Mouse (Mus musculus) CH12.LX (cell line): ENCODE measurements around the gene Slc12a7. TPM values are rescaled to one million over a fixed set of nuclear protein-coding genes. Genes with fewer than 3 reads are reported as not detected.

ENCODE experiments used
- DNase-seq: peaks from one replicate; pipeline ENCODE4 v3.0.0-alpha.2; 2013; ENCODE audit errors: extremely low read depth
- H3K27ac ChIP-seq: 2 replicates; pipeline ENCODE4 v1.5.1; 2012; ENCODE audit warnings: low read depth, mild to moderate bottlenecking, control low read depth, moderate library complexity; ENCODE audit not compliant: insufficient read depth
- H3K27me3 ChIP-seq: replicated peaks from 2 replicates; pipeline ENCODE3; 2012; ENCODE audit warnings: inconsistent platforms
- H3K36me3 ChIP-seq, 2 experiments: replicated peaks in 1 of 2; 2 replicates each; pipeline versions ENCODE3 to v1.6.1; 2012; ENCODE audit warnings: inconsistent platforms in 1 of 2, low read length in 1 of 2, mild to moderate bottlenecking in 1 of 2, mixed read lengths in 1 of 2, moderate library complexity in 1 of 2; ENCODE audit not compliant: control insufficient read depth in 1 of 2, insufficient read depth in 1 of 2
- H3K4me1 ChIP-seq, 2 experiments: 2 replicates each; pipeline ENCODE4 v1.6.1; 2012; ENCODE audit warnings: inconsistent platforms in 1 of 2, moderate library complexity in 1 of 2; ENCODE audit not compliant: insufficient read depth in 2 of 2, control insufficient read depth in 1 of 2
- H3K4me2 ChIP-seq: 2 replicates; pipeline ENCODE4 v1.6.1; 2012; ENCODE audit warnings: low read depth, mild to moderate bottlenecking, control low read depth; ENCODE audit not compliant: poor library complexity, insufficient read depth, severe bottlenecking
- H3K4me3 ChIP-seq, 3 experiments: fragments of 150-350 bp in 1 of 3; sonication (generic) in 1 of 3; replicated peaks in 1 of 3; 2 replicates each; pipeline versions ENCODE3 to v1.5.1; 2011 to 2012; ENCODE audit warnings: low read depth in 2 of 3, low read length in 2 of 3, mild to moderate bottlenecking in 2 of 3, moderate library complexity in 2 of 3, control low read depth in 1 of 3, improper control_type of control experiment in 1 of 3, inconsistent platforms in 1 of 3, mixed read lengths in 1 of 3; ENCODE audit not compliant: poor library complexity in 1 of 3
- H3K79me2 ChIP-seq: replicated peaks from 2 replicates; pipeline ENCODE4 v1.6.1; 2012; ENCODE audit warnings: mild to moderate bottlenecking, moderate library complexity; ENCODE audit not compliant: control insufficient read depth, poor library complexity, insufficient read depth, severe bottlenecking; ENCODE audit errors: extremely low read depth
- H3K9ac ChIP-seq: 2 replicates; pipeline ENCODE4 v1.6.1; 2012; ENCODE audit warnings: low read depth, mild to moderate bottlenecking, control low read depth, moderate library complexity; ENCODE audit not compliant: insufficient read depth
- H3K9me3 ChIP-seq: replicated peaks from 2 replicates; pipeline ENCODE3; 2012; ENCODE audit warnings: low read length, inconsistent platforms, mixed read lengths
- BHLHE40 ChIP-seq: IDR thresholded peaks from 2 replicates; pipeline ENCODE4 v1.6.1; 2011; ENCODE audit warnings: mild to moderate bottlenecking, low read depth, low read length, improper control_type of control experiment
- CHD2 ChIP-seq: IDR thresholded peaks from 2 replicates; pipeline ENCODE4 v1.6.1; 2011; ENCODE audit warnings: low read length, improper control_type of control experiment
- CTCF ChIP-seq, 2 experiments: IDR thresholded peaks in 1 of 2; conservative IDR thresholded peaks in 1 of 2; 2 replicates each; pipeline ENCODE4 v1.5.1; 2011 to 2012; ENCODE audit warnings: low read depth in 2 of 2, low read length in 2 of 2, improper control_type of control experiment in 1 of 2, inconsistent platforms in 1 of 2, mild to moderate bottlenecking in 1 of 2, moderate library complexity in 1 of 2
- ELF1 ChIP-seq: IDR thresholded peaks from 2 replicates; pipeline ENCODE4 v1.6.1; 2014; ENCODE audit warnings: low read depth, mild to moderate bottlenecking, inconsistent platforms, low read length, improper control_type of control experiment
- EP300 ChIP-seq: IDR thresholded peaks from 2 replicates; pipeline ENCODE4 v1.6.1; 2011; ENCODE audit warnings: low read length, improper control_type of control experiment
- ETS1 ChIP-seq: conservative IDR thresholded peaks from 2 replicates; pipeline ENCODE4 v1.6.1; 2012; ENCODE audit warnings: low read depth, mild to moderate bottlenecking, inconsistent platforms, low read length, improper control_type of control experiment, moderate library complexity
- GABPA ChIP-seq: IDR thresholded peaks from 2 replicates; pipeline ENCODE4 v1.6.1; 2012; ENCODE audit warnings: low read depth, low read length, improper control_type of control experiment, inconsistent platforms; ENCODE audit not compliant: insufficient replicate concordance
- HCFC1 ChIP-seq: IDR thresholded peaks from 2 replicates; pipeline ENCODE4 v1.6.1; 2012; ENCODE audit warnings: low read depth, mild to moderate bottlenecking, inconsistent platforms, low read length, improper control_type of control experiment
- IRF4 ChIP-seq: IDR thresholded peaks from 2 replicates; pipeline ENCODE4 v1.6.1; 2014; ENCODE audit warnings: low read depth, mild to moderate bottlenecking, inconsistent platforms, low read length, improper control_type of control experiment
- JUND ChIP-seq: conservative IDR thresholded peaks from 2 replicates; pipeline ENCODE4 v1.6.1; 2011; ENCODE audit warnings: low read depth, low read length, improper control_type of control experiment
- KAT2A ChIP-seq: IDR thresholded peaks from 2 replicates; pipeline ENCODE4 v1.6.1; 2012; ENCODE audit warnings: low read length, improper control_type of control experiment, inconsistent platforms; ENCODE audit not compliant: insufficient replicate concordance
- MAFK ChIP-seq: IDR thresholded peaks from 2 replicates; pipeline ENCODE4 v1.6.1; 2011; ENCODE audit warnings: low read length, improper control_type of control experiment; ENCODE audit not compliant: insufficient replicate concordance
- MAX ChIP-seq: IDR thresholded peaks from 2 replicates; pipeline ENCODE4 v1.6.1; 2011; ENCODE audit warnings: low read length, improper control_type of control experiment
- MAZ ChIP-seq: IDR thresholded peaks from 2 replicates; pipeline ENCODE4 v1.6.1; 2012; ENCODE audit warnings: low read depth, mild to moderate bottlenecking, inconsistent platforms, low read length, improper control_type of control experiment, moderate library complexity
- NRF1 ChIP-seq: IDR thresholded peaks from 2 replicates; pipeline ENCODE4 v1.6.1; 2014; ENCODE audit warnings: low read depth, mild to moderate bottlenecking, inconsistent platforms, low read length, improper control_type of control experiment, moderate library complexity
- PAX5 ChIP-seq: IDR thresholded peaks from 2 replicates; pipeline ENCODE4 v1.6.1; 2012; ENCODE audit warnings: low read length, inconsistent platforms, mixed read lengths
- POLR2A ChIP-seq: IDR thresholded peaks from 2 replicates; pipeline ENCODE4 v1.6.1; 2011; ENCODE audit warnings: low read depth, mild to moderate bottlenecking, improper control_type of control experiment, low read length
- POLR2AphosphoS2 ChIP-seq: IDR thresholded peaks from 2 replicates; pipeline ENCODE4 v1.6.1; 2011; ENCODE audit warnings: low read depth, low read length, improper control_type of control experiment
- RAD21 ChIP-seq: IDR thresholded peaks from 2 replicates; pipeline ENCODE4 v1.6.1; 2011; ENCODE audit warnings: low read depth, mild to moderate bottlenecking, low read length, improper control_type of control experiment, moderate library complexity
- RCOR1 ChIP-seq: conservative IDR thresholded peaks from 2 replicates; pipeline ENCODE4 v1.6.1; 2012; ENCODE audit warnings: low read depth, mild to moderate bottlenecking, inconsistent platforms, low read length, improper control_type of control experiment
- SMC3 ChIP-seq: IDR thresholded peaks from 2 replicates; pipeline ENCODE4 v1.6.1; 2011; ENCODE audit warnings: low read depth, low read length, improper control_type of control experiment
- TBP ChIP-seq: conservative IDR thresholded peaks from 2 replicates; pipeline ENCODE4 v1.6.1; 2011; ENCODE audit warnings: low read depth, low read length, improper control_type of control experiment
- TCF12 ChIP-seq: IDR thresholded peaks from 2 replicates; pipeline ENCODE4 v1.6.1; 2014; ENCODE audit warnings: low read depth, mild to moderate bottlenecking, inconsistent platforms, low read length, improper control_type of control experiment
- UBTF ChIP-seq: IDR thresholded peaks from 2 replicates; pipeline ENCODE4 v1.6.1; 2012; ENCODE audit warnings: low read depth, mild to moderate bottlenecking, inconsistent platforms, low read length, improper control_type of control experiment, moderate library complexity
- USF1 ChIP-seq: IDR thresholded peaks from 2 replicates; pipeline ENCODE4 v1.6.1; 2014; ENCODE audit warnings: low read depth, mild to moderate bottlenecking, inconsistent platforms, low read length, improper control_type of control experiment
- USF2 ChIP-seq: conservative IDR thresholded peaks from 2 replicates; pipeline ENCODE4 v1.6.1; 2011; ENCODE audit warnings: low read depth, low read length, improper control_type of control experiment
- ZC3H11A ChIP-seq: IDR thresholded peaks from 2 replicates; pipeline ENCODE4 v1.6.1; 2012; ENCODE audit warnings: low read depth, mild to moderate bottlenecking, inconsistent platforms, low read length, improper control_type of control experiment
- ZNF384 ChIP-seq: IDR thresholded peaks from 2 replicates; pipeline ENCODE4 v1.6.1; 2012; ENCODE audit warnings: low read depth, low read length, improper control_type of control experiment, inconsistent platforms
- dilution Hi-C: fragments of 300-500 bp; cut with MboI; formaldehyde crosslinking; loops from 2 replicates; pipeline ENCODE4 v1.14.3; 2020; ENCODE audit warnings: low sequenced_read_pairs; ENCODE audit not compliant: extremely low pct_unique_long_range_greater_than_20kb, extremely low pct_ligation_motif_present
- in situ Hi-C: fragments of 300-500 bp; cut with MboI; formaldehyde crosslinking; loops from 3 replicates; pipeline ENCODE4 v1.14.3; 2019; ENCODE audit warnings: low sequenced_read_pairs, low pct_ligation_motif_present, low pct_unique_long_range_greater_than_20kb, mixed read lengths
- polyA plus RNA-seq: library from polyadenylated mRNA; unstranded; fragments of >175 nt; gene quantifications from 2 replicates; pipeline ENCODE4 v1.2.1, GENCODE M21; 2012; ENCODE audit warnings: low read depth; ENCODE audit not compliant: insufficient read length
- total RNA-seq, 2 experiments: library from RNA; depleted of rRNA; stranded (reverse); fragments of 300-350 nt in 1 of 2; fragments of >200 nt in 1 of 2; gene quantifications; 2 replicates each; pipeline ENCODE4 v1.2.3; 2012 to 2014

Slc12a7 gene
- total and polyA plus RNA-seq, 3 experiments = 1.0 to 5.8 (median 2.5) TPM

- no peaks in the 10 kb centered on the region for H3K27me3 ChIP-seq
- DNase-seq = no peak
- peaks cover 0 to 6% of the 10 kb centered on the region in 2 experiments; a peak in 1 of 4 replicates for H3K4me1 ChIP-seq
- TF ChIP-seq PAX5 (no peak), HCFC1 (no peak), KAT2A (no peak), EP300 (no peak), MAX (no peak), NRF1 (no peak), USF1 (no peak), USF2 (no peak), MAFK (no peak), POLR2AphosphoS2 (no peak), TBP (no peak), BHLHE40 (no peak), RAD21 (no peak), ETS1 (no peak), IRF4 (no peak), POLR2A (no peak), TCF12 (no peak)
- no peaks in the 10 kb centered on the region for H3K9me3 ChIP-seq
- dilution Hi-C loops = no loop called here
- in situ Hi-C loops = no loop called here
- H3K79me2 ChIP-seq = no peaks in the 10 kb centered on the region
- H3K4me3 ChIP-seq = no peak overlapping the region
- no peak overlapping the region for H3K27ac ChIP-seq
- H3K9ac ChIP-seq = no peak overlapping the region
- H3K36me3 ChIP-seq = no peaks in the 10 kb centered on the region
- no peak overlapping the region for H3K4me2 ChIP-seq
Measured at GRCm38 (mm10) chr13:73775786-73776185, 42.9 kb downstream of the Slc12a7 start.

GRCm38 (mm10) chr13:73777578-73777977, 44.7 kb downstream of the Slc12a7 start:
- peaks cover 0 to 6% of the 10 kb centered on the region in 2 experiments; a peak in 1 of 4 replicates for H3K4me1 ChIP-seq
- TF ChIP-seq TCF12 = no peak
- TF ChIP-seq USF1 = no peak
- TF ChIP-seq EP300 = no peak
- TF ChIP-seq SMC3 = no peak
- TF ChIP-seq ZC3H11A = no peak
- TF ChIP-seq JUND = no peak
- no peak for TF ChIP-seq ZNF384
- TF ChIP-seq MAZ = no peak
- no peak for TF ChIP-seq PAX5
- TF ChIP-seq UBTF = no peak
- TF ChIP-seq POLR2A = no peak
- no peak for TF ChIP-seq GABPA
- TF ChIP-seq RCOR1 = no peak
- no peak for TF ChIP-seq HCFC1
- no peak for TF ChIP-seq CHD2
- TF ChIP-seq IRF4 = no peak
- no peak for TF ChIP-seq CTCF (conservative IDR thresholded peaks at IDR 0.05 in 1 of 2, IDR thresholded peaks at IDR 0.05 in 1 of 2; ENCODE audit: low read depth in 2 of 2, low read length in 2 of 2)
- TF ChIP-seq ELF1 = no peak
- no peak for TF ChIP-seq MAFK
- TF ChIP-seq, all 38 proteins: peak for 0

More at GRCm38 (mm10) chr13:73777578-73777977, 44.7 kb downstream of the Slc12a7 start:
- Histone ChIP-seq H3K36me3 (no peaks in the 10 kb centered on the region), H3K9ac (no peak overlapping the region), H3K27me3 (no peaks in the 10 kb centered on the region), H3K27ac (no peak overlapping the region), H3K4me2 (no peak overlapping the region), H3K4me3 (no peak overlapping the region), H3K79me2 (no peaks in the 10 kb centered on the region), H3K9me3 (no peaks in the 10 kb centered on the region)
- in situ Hi-C loops (no loop called here), dilution Hi-C loops (no loop called here)
- DNase-seq = no peak
